Mouse (Mus musculus) lung, embryonic 14.5 days (tissue): Measurements from ENCODE around the gene Ilf3. TPM values are rescaled to one million over a fixed set of nuclear protein-coding genes. Genes with fewer than 3 reads are reported as not detected.
A peak's percentile ranks its signal among the peaks of the same experiment; 100 is the strongest.

Experiments used
- ATAC-seq: fragments of 200-750 bp; cut with Nextera tagmentation; 2 replicates; pipeline ENCODE4 v1.8.0; 2017; ENCODE audit warnings: mild to moderate bottlenecking, moderate TSS enrichment, moderate library complexity; ENCODE audit not compliant: insufficient read depth
- DNase-seq: peaks from one replicate; pipeline ENCODE4 v3.0.0-alpha.2; 2015
- H3K27ac ChIP-seq: fragments of 300-500 bp; sonication (generic); 2 replicates; pipeline ENCODE4 v1.5.1; 2014; ENCODE audit warnings: low read depth, mild to moderate bottlenecking, moderate library complexity
- H3K27me3 ChIP-seq: fragments of 300-500 bp; sonication (generic); 2 replicates; pipeline ENCODE4 v1.6.1; 2014; ENCODE audit warnings: low read length, control low read depth; ENCODE audit not compliant: insufficient read depth
- H3K36me3 ChIP-seq: fragments of 300-500 bp; sonication (generic); 2 replicates; pipeline ENCODE4 v1.6.1; 2014; ENCODE audit warnings: control low read depth; ENCODE audit not compliant: insufficient read depth
- H3K4me1 ChIP-seq: fragments of 300-500 bp; sonication (generic); 2 replicates; pipeline ENCODE4 v1.6.1; 2014; ENCODE audit warnings: antibody characterized with exemption, control low read depth; ENCODE audit not compliant: insufficient read depth
- H3K4me2 ChIP-seq: fragments of 300-500 bp; sonication (generic); 2 replicates; pipeline ENCODE4 v1.6.1; 2014; ENCODE audit warnings: mild to moderate bottlenecking
- H3K4me3 ChIP-seq: fragments of 300-500 bp; sonication (generic); 2 replicates; pipeline ENCODE4 v1.5.1; 2014; ENCODE audit warnings: low read depth, low read length
- H3K9ac ChIP-seq: fragments of 300-500 bp; sonication (generic); 2 replicates; pipeline ENCODE4 v1.6.1; 2014
- H3K9me3 ChIP-seq: fragments of 300-500 bp; sonication (generic); 2 replicates; pipeline ENCODE4 v1.6.1; 2016; ENCODE audit warnings: low read depth, low read length, control low read depth
- CTCF ChIP-seq: IDR thresholded peaks from 2 replicates; pipeline ENCODE4 v1.5.1; 2016; ENCODE audit warnings: antibody characterized with exemption, low read depth
- WGBS: fragments of 180-500 bp; shearing (Covaris S2); extraction: QIAGEN DNeasy Blood & Tissue Kit; methylation state at CpG from one replicate; pipeline ENCODE4 v1.1.7; 2014; 5-methylcytosine and 5-hydroxymethylcytosine counted together
- polyA plus RNA-seq: library from polyadenylated mRNA; unstranded; fragments of >200 nt; fragmentation: Nextera tagmentation; extraction: Ambion mirVana; gene quantifications from 2 replicates; pipeline ENCODE4 v1.2.1, GENCODE M21; 2014

Ilf3 gene
- polyA plus RNA-seq, 1 experiment from 2014 or later = 223 TPM

GRCm38 (mm10) chr9:21430724-21431123 lies 63.1 kb downstream of the Ilf3 start:
- DNase-seq (no peak), ATAC-seq (no peak)
- no peaks in the 10 kb centered on the region for H3K36me3 ChIP-seq
- no peaks in the 10 kb centered on the region for H3K9me3 ChIP-seq
- peaks cover 8% of the 10 kb centered on the region for H3K4me1 ChIP-seq
- H3K27me3 ChIP-seq = no peaks in the 10 kb centered on the region
- no peak for TF ChIP-seq CTCF
- no peak overlapping the region for H3K4me3 ChIP-seq
- H3K4me2 ChIP-seq = no peak overlapping the region
- WGBS = 85% methylated on average over 7 of the region's 7 CpGs
- no peak overlapping the region for H3K9ac ChIP-seq
- no peak overlapping the region for H3K27ac ChIP-seq

GRCm38 (mm10) chr9:21432066-21432465 lies 64.4 kb downstream of the Ilf3 start:
- Histone ChIP-seq H3K4me3 (no peak overlapping the region), H3K36me3 (no peaks in the 10 kb centered on the region), H3K4me1 (no peaks in the 10 kb centered on the region), H3K9me3 (no peaks in the 10 kb centered on the region), H3K9ac (no peak overlapping the region), H3K27me3 (no peaks in the 10 kb centered on the region), H3K27ac (no peak overlapping the region), H3K4me2 (no peak overlapping the region)
- DNase-seq (no peak), ATAC-seq (no peak)
- no peak for TF ChIP-seq CTCF
- 80% methylated on average over 7 of the region's 7 CpGs for WGBS

GRCm38 (mm10) chr9:21433766-21434165 lies 66.1 kb downstream of the Ilf3 start:
- DNase-seq = no peak
- Histone ChIP-seq H3K9me3 (no peaks in the 10 kb centered on the region), H3K9ac (no peak overlapping the region), H3K4me1 (no peaks in the 10 kb centered on the region; the same call in 1 of the 2 replicates), H3K36me3 (no peaks in the 10 kb centered on the region), H3K27ac (no peak overlapping the region), H3K4me3 (no peak overlapping the region), H3K4me2 (no peak overlapping the region), H3K27me3 (no peaks in the 10 kb centered on the region)
- ATAC-seq = no peak
- WGBS = 86% methylated on average over 8 of the region's 8 CpGs
- no peak for TF ChIP-seq CTCF

- Histone ChIP-seq H3K36me3 (no peaks in the 10 kb centered on the region), H3K27ac (no peak overlapping the region), H3K27me3 (no peaks in the 10 kb centered on the region), H3K4me2 (no peak overlapping the region), H3K4me3 (no peak overlapping the region), H3K4me1 (no peaks in the 10 kb centered on the region; the same call in 1 of the 2 replicates), H3K9me3 (no peaks in the 10 kb centered on the region), H3K9ac (no peak overlapping the region)
- 88% methylated on average over 2 of the region's 2 CpGs for WGBS
- DNase-seq = no peak
- TF ChIP-seq CTCF = no peak
- no peak for ATAC-seq
Observed at GRCm38 (mm10) chr9:21434410-21434809, 66.7 kb downstream of the Ilf3 start.

- no peaks in the 10 kb centered on the region; the same call in 1 of the 2 replicates for H3K4me1 ChIP-seq
Observed at GRCm38 (mm10) chr9:21435777-21436635, 68.3 kb downstream of the Ilf3 start.

GRCm38 (mm10) chr9:21437577-21437976 lies 69.9 kb downstream of the Ilf3 start:
- WGBS = 92% methylated on average over 6 of the region's 6 CpGs
- no peak overlapping the region for H3K4me2 ChIP-seq

More at GRCm38 (mm10) chr9:21435777-21436635, 68.3 kb downstream of the Ilf3 start:
- DNase-seq (peak; percentile 14), ATAC-seq (no peak)
- H3K4me3 ChIP-seq = no peak overlapping the region
- H3K9me3 ChIP-seq = no peaks in the 10 kb centered on the region
- H3K27me3 ChIP-seq = no peaks in the 10 kb centered on the region
- WGBS = 77% methylated on average over 7 of the region's 7 CpGs
- H3K36me3 ChIP-seq = no peaks in the 10 kb centered on the region
- no peak for TF ChIP-seq CTCF
- no peak overlapping the region for H3K27ac ChIP-seq
- H3K9ac ChIP-seq = no peak overlapping the region
- no peak overlapping the region for H3K4me2 ChIP-seq

GRCm38 (mm10) chr9:21438219-21438618 lies 70.5 kb downstream of the Ilf3 start:
- Histone ChIP-seq H3K27ac (peak overlapping the region; percentile 6; the same call in 1 of the 2 replicates), H3K36me3 (no peaks in the 10 kb centered on the region), H3K9me3 (no peaks in the 10 kb centered on the region), H3K9ac (no peak overlapping the region), H3K4me1 (no peaks in the 10 kb centered on the region; the same call in 1 of the 2 replicates), H3K27me3 (no peaks in the 10 kb centered on the region), H3K4me2 (no peak overlapping the region), H3K4me3 (no peak overlapping the region)
- 55% methylated on average over 3 of the region's 3 CpGs for WGBS
- TF ChIP-seq CTCF = no peak
- DNase-seq = peak; percentile 71
- ATAC-seq = 0 out of 2 replicates have a peak, but pooled peaks have one; percentile 54

More at GRCm38 (mm10) chr9:21437577-21437976, 69.9 kb downstream of the Ilf3 start:
- H3K4me1 ChIP-seq = no peaks in the 10 kb centered on the region; the same call in 1 of the 2 replicates
- H3K27ac ChIP-seq = peak overlapping the region; percentile 6; the same call in 1 of the 2 replicates
- DNase-seq = no peak
- no peak for TF ChIP-seq CTCF
- no peak overlapping the region for H3K4me3 ChIP-seq
- H3K27me3 ChIP-seq = no peaks in the 10 kb centered on the region
- no peak for ATAC-seq
- no peaks in the 10 kb centered on the region for H3K9me3 ChIP-seq
- no peak overlapping the region for H3K9ac ChIP-seq
- no peaks in the 10 kb centered on the region for H3K36me3 ChIP-seq
